Mouse (Mus musculus) adrenal gland, adult 18-20 months (tissue): Measurements from ENCODE around the gene Gm7735. TPM values are rescaled to one million over a fixed set of nuclear protein-coding genes. Genes with fewer than 3 reads are reported as not detected.
"Not testable (repeated sequence)": the region's sequence is repeated elsewhere in the genome, so short reads cannot be mapped to it uniquely, and the experiment has no call there.

Experiments used
- DNase-seq, 2 experiments: peaks; one replicate each; pipeline ENCODE4 v3.0.0; 2021 to 2022; ENCODE audit warnings: low spot score in 2 of 2
- long read RNA-seq, 2 experiments: library from polyadenylated mRNA; stranded (forward); transcript quantifications; one replicate each; pipeline ENCODE4 v2.0.0; 2021
- total RNA-seq, 2 experiments: library from RNA; stranded (reverse); gene quantifications; 1 replicate in 1 of 2; 2 replicates in 1 of 2; pipeline ENCODE4 v1.2.3; 2021

Gene Gm7735
- total RNA-seq, result not detected
- long read RNA-seq, experiment 1, result 0 reads
- long read RNA-seq, experiment 2, result 0 reads

DNA sequence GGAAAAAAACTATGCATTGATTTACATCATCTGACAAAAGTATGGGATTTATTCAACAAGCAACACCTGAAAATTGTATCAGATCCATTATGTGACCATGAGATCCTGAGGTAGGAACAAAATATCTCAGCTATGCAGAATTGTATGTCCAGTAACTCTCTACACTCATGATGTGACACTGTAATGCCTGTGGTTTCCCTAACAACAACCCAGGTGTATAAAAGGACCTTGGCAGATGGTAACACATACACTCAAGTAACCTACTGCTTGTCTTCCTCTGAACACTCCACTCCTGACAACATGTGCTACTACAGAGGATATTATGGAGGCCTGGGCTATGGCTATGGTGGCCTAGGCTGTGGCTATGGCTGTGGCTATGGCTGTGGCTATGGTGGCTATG is at the start of gene Gm7735:
TSS of gene Gm7735 (plus strand) at position 301 of the 400 bp plus-strand sequence.
- DNase-seq, result not testable (repeated sequence)

DNA sequence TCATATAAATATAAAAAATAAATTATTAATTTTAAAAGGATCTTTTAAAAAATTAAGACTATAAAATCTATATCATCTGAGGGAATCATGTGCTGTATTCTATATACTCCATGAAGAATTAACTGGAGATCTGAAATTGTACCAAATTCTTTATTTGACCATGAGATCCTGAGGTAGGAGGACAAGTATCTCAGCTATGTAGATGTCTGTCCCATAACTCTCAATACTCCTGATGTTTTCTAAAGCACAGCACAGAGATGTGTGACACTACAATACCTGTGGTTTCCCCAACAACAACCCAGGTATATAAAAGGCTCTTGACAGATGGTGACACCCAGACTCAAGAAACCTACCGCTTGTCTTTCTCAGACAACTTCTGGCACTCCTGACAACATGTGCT is 28.7 kb upstream of the Gm7735 start, which contains the start of gene Gm6358:
TSS of gene Gm6358 (plus strand) at position 301 of the 400 bp plus-strand sequence.
- DNase-seq, result no peak

DNA sequence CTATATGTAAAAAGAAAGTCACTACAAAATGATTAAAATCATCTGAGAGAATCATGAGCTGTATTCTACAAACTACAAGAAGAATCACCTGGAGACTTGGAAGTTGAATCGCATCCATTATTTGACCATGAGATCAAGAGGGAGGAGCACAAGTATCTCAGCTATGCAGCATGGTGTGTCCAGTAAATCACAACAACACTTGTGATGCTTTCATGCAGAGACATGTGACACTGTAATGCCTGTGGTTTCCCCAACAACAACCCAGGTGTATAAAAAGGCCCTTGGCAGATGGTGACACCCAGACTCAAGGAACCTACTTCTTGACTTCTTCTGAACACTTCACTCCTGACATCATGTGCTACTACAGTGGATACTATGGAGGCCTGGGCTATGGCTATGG is 18.5 kb upstream of the Gm7735 start, which contains the start of gene Gm10061:
TSS of gene Gm10061 (plus strand) at position 301 of the 400 bp plus-strand sequence.
- DNase-seq, result no peak

DNA sequence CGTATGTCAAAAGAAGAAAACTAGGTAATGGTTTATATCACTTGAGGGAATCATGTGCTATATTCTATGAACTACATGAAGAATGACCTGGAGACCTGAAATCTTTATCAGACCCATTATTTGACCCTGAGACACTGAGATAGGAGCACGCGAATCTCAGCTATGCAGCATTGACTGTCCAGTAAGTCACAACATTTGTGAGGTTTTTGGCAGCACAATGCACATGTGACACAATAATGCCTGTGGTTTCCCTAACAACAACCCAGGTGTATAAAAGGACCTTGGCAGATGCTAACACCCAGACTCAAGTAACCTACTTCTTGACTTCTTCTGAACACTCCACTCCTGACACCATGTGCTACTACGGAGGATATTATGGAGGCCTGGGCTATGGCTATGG is 11.6 kb upstream of the Gm7735 start, which contains the start of gene Gm9789:
TSS of gene Gm9789 (plus strand) at position 301 of the 400 bp plus-strand sequence.
- no peak for DNase-seq

DNA sequence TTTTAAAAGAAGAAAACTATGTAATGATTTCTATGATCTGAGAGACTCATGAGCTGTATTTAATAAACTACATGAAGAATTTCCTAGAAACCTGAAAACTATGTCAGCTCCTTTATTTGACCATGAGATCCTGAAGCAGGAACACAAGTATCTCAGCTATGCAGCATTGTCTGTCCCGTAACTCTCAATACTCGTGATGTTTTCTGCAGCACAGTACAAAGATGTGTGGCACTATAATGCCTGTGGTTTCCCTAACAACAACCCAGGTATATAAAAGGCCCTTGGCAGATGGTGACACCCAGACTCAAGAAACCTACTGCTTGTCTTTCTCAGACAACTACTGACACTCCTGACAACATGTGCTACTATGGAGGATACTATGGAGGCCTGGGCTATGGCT is 5.1 kb downstream of the Gm7735 start, which contains the start of gene 1110057P08Rik:
TSS of gene 1110057P08Rik (plus strand) at position 301 of the 400 bp plus-strand sequence.
- DNase-seq, result no peak

DNA sequence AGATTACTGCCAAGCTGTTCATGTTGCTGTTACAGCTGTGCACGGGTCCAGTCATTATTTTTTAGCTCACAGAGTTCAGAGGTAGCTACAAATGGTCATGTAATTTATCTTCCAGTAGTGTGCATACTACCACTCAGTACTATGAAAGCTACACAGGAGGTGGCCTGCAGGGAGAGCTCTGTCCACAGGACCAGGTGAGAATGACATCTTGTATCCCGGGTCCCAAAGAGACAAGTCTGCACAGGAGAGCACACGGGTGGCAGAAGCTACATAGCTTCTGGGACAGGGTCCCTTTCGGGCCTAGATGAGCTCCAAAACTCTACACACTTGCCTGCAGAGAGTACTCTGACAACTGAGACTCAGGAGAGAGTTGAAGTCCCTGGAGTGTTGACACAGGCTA is 19.3 kb downstream of the Gm7735 start:
- DNase-seq, result no peak

DNA sequence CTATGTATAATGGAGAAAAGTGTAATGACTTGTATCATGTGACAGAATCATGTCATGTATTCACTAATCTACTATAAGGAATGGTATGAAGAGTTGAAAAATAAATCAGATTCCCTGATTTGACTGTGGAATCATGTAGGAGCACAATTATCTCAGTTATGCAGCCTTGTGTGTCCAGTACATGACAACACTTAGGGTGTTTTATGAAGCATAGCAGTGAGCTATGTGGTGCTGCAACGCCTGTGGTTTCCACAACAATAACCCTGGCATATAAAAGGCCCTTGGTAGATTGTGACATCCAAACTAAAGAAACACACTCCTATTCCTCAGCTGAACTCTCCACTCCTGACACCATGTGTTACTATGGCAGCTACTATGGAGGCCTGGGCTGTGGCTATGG is 36.3 kb downstream of the Gm7735 start, which contains the start of gene Krtap20-2:
TSS of gene Krtap20-2 (plus strand) at position 301 of the 400 bp plus-strand sequence.
- no peak for DNase-seq

Other genes starting within 250 kb of the Gm7735 start
- gene Krtap19-9b, start 237.2 kb upstream of the Gm7735 start, total RNA-seq, result not detected
- gene Krtap16-3, start 206.6 kb upstream of the Gm7735 start, total RNA-seq, result not detected
- not detected for gene Krtap22-2, start 158.7 kb upstream of the Gm7735 start, total RNA-seq
- gene Gm10229, start 154.2 kb upstream of the Gm7735 start, total RNA-seq, result not detected
- gene Krtap6-1, start 137.8 kb upstream of the Gm7735 start, total RNA-seq, result not detected
- not detected for gene Gm10228, start 128.0 kb upstream of the Gm7735 start, total RNA-seq
- gene Krtap6-5, start 121.6 kb upstream of the Gm7735 start, total RNA-seq, result not detected
- not detected for gene 1110025L11Rik, start 105.5 kb upstream of the Gm7735 start, total RNA-seq
- gene Krtap6-3, start 85.5 kb upstream of the Gm7735 start, total RNA-seq, result not detected
- not detected for gene Gm6358, start 28.6 kb upstream of the Gm7735 start, total RNA-seq
- not detected for gene Gm10061, start 18.4 kb upstream of the Gm7735 start, total RNA-seq
- not detected for gene Gm9789, start 11.5 kb upstream of the Gm7735 start, total RNA-seq
- gene 1110057P08Rik, start 5.2 kb downstream of the Gm7735 start, total RNA-seq, result not detected
- not detected for gene Krtap20-2, start 36.4 kb downstream of the Gm7735 start, total RNA-seq
- not detected for gene Krtap21-1, start 234.4 kb downstream of the Gm7735 start, total RNA-seq